Mouse (Mus musculus): ENCODE data around the gene Ulk4. TPM values are rescaled to one million over a fixed set of nuclear protein-coding genes. Genes with fewer than 3 reads are reported as not detected.
A peak's percentile ranks its signal among the peaks of the same experiment; 100 is the strongest.

Gene Ulk4
- 7.3 and 7.8 TPM in 2 replicates for polyA plus RNA-seq (2012; rRNA removed)

DNA sequence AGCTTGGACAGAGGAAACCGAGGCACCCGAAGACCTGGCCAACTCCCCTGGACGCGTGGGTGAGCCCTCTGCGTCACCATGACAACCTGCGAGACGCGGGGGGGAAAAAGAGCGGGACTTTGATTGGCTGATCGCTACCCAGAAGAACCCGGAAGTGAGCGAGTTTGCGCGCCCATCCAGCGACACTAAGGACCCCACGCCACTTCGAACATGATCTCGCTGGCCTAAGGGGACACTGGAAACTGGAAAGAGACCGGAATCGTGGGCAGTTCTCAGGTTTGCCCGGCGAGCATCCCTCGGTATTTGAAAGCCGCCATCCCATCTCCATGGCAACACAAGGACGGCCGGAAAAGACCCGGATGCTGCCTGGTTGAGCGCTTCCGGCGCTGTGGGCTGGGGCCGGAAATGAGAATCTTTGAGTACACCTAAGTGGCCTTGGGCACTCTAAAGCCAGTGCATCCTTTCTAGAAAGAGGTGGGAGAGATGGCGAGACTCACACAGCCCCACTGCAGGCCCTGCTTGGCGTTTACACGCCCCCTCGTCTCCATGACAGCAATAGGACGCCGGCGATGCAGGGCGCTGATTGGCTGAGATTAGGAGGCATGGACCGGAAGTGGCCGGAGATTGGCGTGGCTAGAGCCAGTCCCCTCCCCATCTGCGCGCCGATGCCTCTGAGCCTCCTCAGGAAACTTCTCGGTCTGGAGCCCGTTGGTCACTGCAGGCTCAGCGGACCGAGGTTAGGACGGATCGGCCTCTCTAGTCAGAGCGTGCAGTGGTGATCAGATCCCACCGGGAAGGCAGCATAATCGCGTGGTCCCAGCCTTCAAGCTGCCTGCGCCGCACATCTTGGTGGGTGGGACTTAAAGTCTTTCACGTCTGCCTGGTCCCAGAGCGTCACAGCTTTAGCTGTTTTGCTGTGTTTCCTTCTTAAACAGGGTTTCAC lies at the start of gene Ulk4:
Gene Ulk4 (minus strand): TSS at position 80 of the 943 bp plus-strand sequence.
- peak; percentile 97 for DNase-seq (ENCODE audit: low read depth)
- TF ChIP-seq CTCF (IDR thresholded peaks at IDR 0.05; ENCODE audit: borderline replicate concordance, extremely low read depth, insufficient read depth, insufficient read length) (no peak), POLR2A (IDR thresholded peaks at IDR 0.05; ENCODE audit: borderline replicate concordance, extremely low read depth, insufficient read depth, insufficient read length, poor library complexity, severe bottlenecking) (peak; percentile 22; the same call in 1 of the 2 replicates)

DNA sequence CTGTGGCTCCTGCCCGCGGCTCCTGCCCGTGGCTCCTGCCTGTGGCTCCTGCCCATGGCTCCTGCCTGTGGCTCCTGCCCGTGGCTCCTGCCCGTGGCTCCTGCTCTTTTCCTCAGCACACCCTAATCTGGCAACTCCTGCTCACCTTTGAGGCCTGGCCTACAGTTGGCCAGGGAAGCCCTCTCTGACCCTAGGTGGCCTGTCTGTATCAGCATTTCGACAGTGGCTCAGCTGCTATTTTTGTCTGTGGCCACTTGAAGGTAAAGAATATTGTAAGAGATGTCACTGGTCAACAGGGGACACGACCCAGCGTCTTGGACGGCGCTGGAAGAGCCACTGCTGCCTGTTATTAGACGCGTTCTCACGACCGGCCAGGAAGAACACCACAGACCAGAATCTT lies 45.0 kb upstream of the Ulk4 start:
- TF ChIP-seq CTCF (IDR thresholded peaks at IDR 0.05; ENCODE audit: borderline replicate concordance, extremely low read depth, insufficient read depth, insufficient read length) (no peak), POLR2A (IDR thresholded peaks at IDR 0.05; ENCODE audit: borderline replicate concordance, extremely low read depth, insufficient read depth, insufficient read length, poor library complexity, severe bottlenecking) (no peak)
- no peak for DNase-seq (ENCODE audit: low read depth)

DNA sequence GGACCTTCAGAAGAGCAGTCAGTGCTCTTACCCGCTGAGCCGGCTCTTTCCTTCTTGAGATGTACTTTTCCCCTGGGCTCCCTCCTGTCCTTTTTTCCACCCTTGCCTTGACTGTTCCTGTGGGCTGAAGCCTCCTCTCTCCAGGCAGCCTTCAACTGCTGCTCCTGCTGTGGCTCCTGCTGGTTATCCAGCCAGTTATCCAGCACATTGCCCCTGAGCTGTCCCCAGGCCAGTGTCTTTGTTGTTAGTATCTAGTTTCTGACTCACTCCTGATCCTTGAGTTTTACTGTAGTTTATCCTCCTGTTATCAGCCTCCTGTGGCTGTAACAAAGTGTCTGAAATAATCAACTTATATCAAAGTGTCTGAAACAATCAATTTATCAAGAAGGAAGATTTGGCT lies 44.1 kb upstream of the Ulk4 start:
- TF ChIP-seq CTCF (IDR thresholded peaks at IDR 0.05; ENCODE audit: borderline replicate concordance, extremely low read depth, insufficient read depth, insufficient read length), result no peak
- no peak for TF ChIP-seq POLR2A (IDR thresholded peaks at IDR 0.05; ENCODE audit: borderline replicate concordance, extremely low read depth, insufficient read depth, insufficient read length, poor library complexity, severe bottlenecking)
- DNase-seq (ENCODE audit: low read depth), result no peak

DNA sequence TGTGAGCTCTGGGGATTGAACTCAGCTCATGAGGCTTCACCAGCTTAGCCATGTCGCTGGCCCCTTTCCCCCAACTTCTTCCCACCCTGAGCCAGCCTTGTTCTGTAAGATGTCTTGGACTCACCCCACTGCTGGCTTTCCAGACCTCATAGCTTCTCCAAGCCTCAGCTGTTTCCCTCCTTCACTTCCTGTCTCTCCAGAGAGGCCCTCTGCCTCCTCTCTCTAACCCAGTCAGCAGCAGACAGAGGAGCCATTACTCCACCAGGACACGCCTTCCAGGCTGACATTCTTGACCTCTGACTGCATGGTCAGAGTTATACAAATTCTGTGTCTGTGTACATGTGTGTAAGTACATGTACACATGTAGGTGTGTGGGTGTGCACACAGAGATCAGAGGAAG lies 43.4 kb upstream of the Ulk4 start:
- no peak for DNase-seq (ENCODE audit: low read depth)
- TF ChIP-seq POLR2A (IDR thresholded peaks at IDR 0.05; ENCODE audit: borderline replicate concordance, extremely low read depth, insufficient read depth, insufficient read length, poor library complexity, severe bottlenecking), result no peak
- no peak for TF ChIP-seq CTCF (IDR thresholded peaks at IDR 0.05; ENCODE audit: borderline replicate concordance, extremely low read depth, insufficient read depth, insufficient read length)

- no peak for TF ChIP-seq POLR2A (IDR thresholded peaks at IDR 0.05; ENCODE audit: borderline replicate concordance, extremely low read depth, insufficient read depth, insufficient read length, poor library complexity, severe bottlenecking)
- TF ChIP-seq CTCF (IDR thresholded peaks at IDR 0.05; ENCODE audit: borderline replicate concordance, extremely low read depth, insufficient read depth, insufficient read length), result no peak
- DNase-seq (ENCODE audit: low read depth), result peak; percentile 85
Measured at GRCm38 (mm10) chr9:121319323-121319966, 42.4 kb upstream of the Ulk4 start.

GRCm38 (mm10) chr9:121316621-121317405 lies 39.8 kb upstream of the Ulk4 start:
- no peak for TF ChIP-seq POLR2A (IDR thresholded peaks at IDR 0.05; ENCODE audit: borderline replicate concordance, extremely low read depth, insufficient read depth, insufficient read length, poor library complexity, severe bottlenecking)
- DNase-seq (ENCODE audit: low read depth), result peak; percentile 56

GRCm38 (mm10) chr9:121315901-121316595 lies 39.1 kb upstream of the Ulk4 start:
- TF ChIP-seq CTCF (IDR thresholded peaks at IDR 0.05; ENCODE audit: borderline replicate concordance, extremely low read depth, insufficient read depth, insufficient read length) (no peak), POLR2A (IDR thresholded peaks at IDR 0.05; ENCODE audit: borderline replicate concordance, extremely low read depth, insufficient read depth, insufficient read length, poor library complexity, severe bottlenecking) (no peak)
- DNase-seq (ENCODE audit: low read depth), result peak; percentile 72

DNA sequence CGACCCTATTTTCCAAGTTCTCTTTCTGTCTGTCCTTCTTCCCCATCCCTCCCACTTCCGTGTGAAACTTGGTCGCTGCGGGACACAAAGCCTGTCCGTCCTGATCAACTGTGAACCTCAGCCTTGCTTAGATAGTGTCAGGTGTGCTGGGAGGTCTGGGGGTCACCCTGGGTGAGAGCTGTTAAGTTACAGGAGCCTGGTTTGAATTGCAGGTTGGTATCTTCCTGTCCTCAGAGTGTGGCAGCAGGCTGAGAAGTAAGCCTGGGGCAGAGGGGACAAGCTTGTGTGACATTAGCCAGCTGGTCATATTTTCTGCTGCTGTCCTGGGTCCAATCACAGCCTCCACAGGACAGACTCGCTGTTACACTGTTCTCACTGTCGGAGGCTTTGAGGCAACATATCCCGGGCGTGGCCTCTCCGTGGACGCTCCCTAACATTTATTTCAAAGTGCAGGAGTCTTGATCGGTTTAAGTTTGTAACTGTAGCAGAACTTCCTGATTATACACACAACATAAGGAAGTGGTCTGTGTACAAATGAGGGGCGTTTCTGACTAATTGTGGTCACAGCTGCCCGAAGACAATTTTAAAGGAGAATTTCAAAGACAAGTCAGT lies 37.6 kb upstream of the Ulk4 start:
- TF ChIP-seq POLR2A (IDR thresholded peaks at IDR 0.05; ENCODE audit: borderline replicate concordance, extremely low read depth, insufficient read depth, insufficient read length, poor library complexity, severe bottlenecking) (no peak), CTCF (IDR thresholded peaks at IDR 0.05; ENCODE audit: borderline replicate concordance, extremely low read depth, insufficient read depth, insufficient read length) (no peak)
- DNase-seq (ENCODE audit: low read depth), result peak; percentile 65

DNA sequence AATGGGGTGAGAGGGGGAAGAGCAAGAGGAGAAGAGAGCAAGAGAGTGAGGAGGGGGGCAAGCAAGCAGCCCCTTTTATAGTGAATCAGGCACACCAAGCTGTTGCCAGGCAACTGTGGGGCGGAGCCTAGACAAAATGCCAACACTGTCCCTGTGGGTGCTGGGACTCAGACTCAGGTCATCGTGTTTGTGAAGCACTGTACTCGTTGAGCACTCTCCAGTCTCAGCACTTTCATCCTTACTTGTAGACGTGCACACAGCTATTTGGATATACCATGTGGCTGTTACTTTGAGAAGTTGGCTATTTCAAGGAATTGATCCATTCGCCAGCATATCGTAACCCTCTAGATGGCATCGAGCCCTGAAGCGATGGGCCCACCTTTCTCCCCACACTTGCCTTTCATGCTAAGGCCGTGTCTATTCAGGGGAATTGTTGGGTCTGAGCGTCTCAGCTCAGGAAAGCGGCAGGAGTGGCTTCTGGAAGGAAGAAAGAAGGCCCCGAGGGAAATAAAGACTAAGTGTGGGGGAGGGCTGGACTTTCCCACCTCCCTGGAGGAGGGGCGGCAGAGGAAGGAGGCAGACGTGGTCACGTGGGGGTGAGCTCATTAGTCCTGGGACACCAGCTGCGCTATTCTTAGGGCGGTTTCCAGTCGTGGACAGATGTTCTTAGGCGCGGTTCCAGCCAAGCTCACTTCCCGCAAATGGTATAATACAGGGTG lies 36.8 kb upstream of the Ulk4 start:
- TF ChIP-seq CTCF (IDR thresholded peaks at IDR 0.05; ENCODE audit: borderline replicate concordance, extremely low read depth, insufficient read depth, insufficient read length), result no peak
- 0 out of 2 replicates have a peak, but pooled peaks have one; percentile 9 for TF ChIP-seq POLR2A (IDR thresholded peaks at IDR 0.05; ENCODE audit: borderline replicate concordance, extremely low read depth, insufficient read depth, insufficient read length, poor library complexity, severe bottlenecking)
- DNase-seq (ENCODE audit: low read depth), result peak; percentile 94
